ENCODE assay signal across 18 mouse cellular contexts in the genomic region with DNA sequence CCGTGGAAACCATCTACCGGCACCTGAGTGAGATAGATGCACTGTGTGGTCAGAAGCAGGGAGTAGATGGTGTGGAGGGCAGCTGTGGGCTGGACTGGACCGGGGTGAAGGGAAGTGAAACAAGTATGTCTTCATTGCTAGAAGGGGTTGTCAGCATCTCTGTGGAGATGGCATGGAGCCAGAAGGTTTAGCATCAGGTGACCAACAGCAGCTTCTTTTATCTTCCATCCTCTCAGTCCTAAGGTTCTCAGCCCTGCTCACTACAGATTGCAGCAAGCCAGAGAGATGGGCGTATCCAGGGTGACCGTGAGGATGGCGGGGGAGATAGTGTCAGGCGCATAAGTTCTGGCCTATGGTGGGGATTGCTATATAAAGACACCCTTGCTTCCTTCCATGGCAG. TPM values are rescaled to one million over a fixed set of nuclear protein-coding genes. Genes with fewer than 3 reads are reported as not detected.
DNase-seq lines count a peak whose midpoint lies in the region; ATAC-seq and TF ChIP-seq lines count a peak whose summit lies in the region.
"Had no signal": no experiment of that assay in that cellular context is flagged by ENCODE, and none has a peak within 500 bp of the region (broad histone marks: within the 10 kb centered on the region; RNA-seq: fewer than 3 reads in every experiment).

No protein-coding gene starts in this region.

- H3K4me1 ChIP-seq in kidney, adult 2 months (ENCODE audit: control insufficient read depth, insufficient read depth, low read length): no peaks in the 10 kb centered on the region
- peaks cover 15% of the 10 kb centered on the region for H3K4me1 ChIP-seq in liver, embryonic 13.5 days (replicated peaks)
- no peaks in the 10 kb centered on the region for H3K4me1 ChIP-seq in neural tube, embryonic 15.5 days
- H3K4me1 ChIP-seq in thymus, adult 2 months (replicated peaks; ENCODE audit: control insufficient read depth, insufficient read depth, low read length): no peaks in the 10 kb centered on the region
- H3K4me1 ChIP-seq: embryonic facial prominence, embryonic 13.5 days; hindbrain, embryonic 12.5 days had no signal

- no peaks in the 10 kb centered on the region for H3K27me3 ChIP-seq in kidney, adult 2 months (replicated peaks; ENCODE audit: control insufficient read depth, insufficient read depth, low read length)
- no peaks in the 10 kb centered on the region for H3K27me3 ChIP-seq in liver, embryonic 13.5 days
- no peaks in the 10 kb centered on the region for H3K27me3 ChIP-seq in neural tube, embryonic 15.5 days (replicated peaks)
- no peaks in the 10 kb centered on the region for H3K27me3 ChIP-seq in thymus, adult 2 months (ENCODE audit: control insufficient read depth, insufficient read depth, low read length)
- H3K27me3 ChIP-seq: embryonic facial prominence, embryonic 13.5 days; hindbrain, embryonic 12.5 days had no signal

- WGBS in kidney, adult 2 months: 95% methylated on average over 7 of the region's 7 CpGs
- 53% methylated on average over 7 of the region's 7 CpGs for WGBS in liver, embryonic 13.5 days (ENCODE audit: insufficient replicate concordance)
- 96% methylated on average over 7 of the region's 7 CpGs for WGBS in neural tube, embryonic 15.5 days
- WGBS in thymus, adult 2 months: 90% methylated on average over 7 of the region's 7 CpGs

- H3K27ac ChIP-seq in kidney, adult 2 months (ENCODE audit: insufficient read depth, low read depth, low read length): no peak overlapping the region
- H3K27ac ChIP-seq in liver, embryonic 13.5 days: no peak overlapping the region
- no peak overlapping the region for H3K27ac ChIP-seq in neural tube, embryonic 15.5 days (replicated peaks)
- no peak overlapping the region for H3K27ac ChIP-seq in thymus, adult 2 months (ENCODE audit: control insufficient read depth, insufficient read depth, low read length)
- H3K27ac ChIP-seq: embryonic facial prominence, embryonic 13.5 days; hindbrain, embryonic 12.5 days had no signal

- no peak overlapping the region for H3K4me2 ChIP-seq in liver, embryonic 13.5 days
- no peak overlapping the region for H3K4me2 ChIP-seq in neural tube, embryonic 15.5 days
- H3K4me2 ChIP-seq: embryonic facial prominence, embryonic 13.5 days; hindbrain, embryonic 12.5 days had no signal

- TF ChIP-seq CTCF in kidney, adult 2 months (conservative IDR thresholded peaks at IDR 0.05; ENCODE audit: insufficient read depth, insufficient read length, low read depth, low read length): no peak
- TF ChIP-seq CTCF in thymus, adult 2 months (IDR thresholded peaks at IDR 0.05; ENCODE audit: borderline replicate concordance, control insufficient read depth, extremely low read depth, insufficient read depth, low read length, poor library complexity): no peak

- DNase-seq in kidney, adult 2 months: peak; percentile 14
- DNase-seq in kidney, postnatal 25 days: no peak
- peak; percentile 39 for DNase-seq in brain, adult 2 months (ENCODE audit: low read depth, low spot score)
- DNase-seq in liver, embryonic 13.5 days: peak; percentile 70
- DNase-seq in spleen, postnatal 10 days (ENCODE audit: low spot score in 2 of 2): peak; percentile 14 to 65
- no peak for DNase-seq in thymus, adult 2 months
- no peak for DNase-seq in right cerebral cortex, postnatal 14 days
- DNase-seq: adrenal gland, postnatal 25 days; cerebellum, adult 9-10 months; lung, postnatal 14 days; thymus, postnatal 4 days had no signal

- no peaks in the 10 kb centered on the region for H3K9me3 ChIP-seq in liver, embryonic 13.5 days (replicated peaks)
- H3K9me3 ChIP-seq in neural tube, embryonic 15.5 days (replicated peaks): no peaks in the 10 kb centered on the region
- H3K9me3 ChIP-seq: embryonic facial prominence, embryonic 13.5 days; hindbrain, embryonic 12.5 days had no signal

- 0 out of 2 replicates have a peak overlapping the region, but pooled peaks have one; percentile 5 for H3K9ac ChIP-seq in liver, embryonic 13.5 days
- H3K9ac ChIP-seq in neural tube, embryonic 15.5 days (replicated peaks): no peak overlapping the region
- H3K9ac ChIP-seq: embryonic facial prominence, embryonic 13.5 days; hindbrain, embryonic 12.5 days had no signal

- peak; percentile 92 for ATAC-seq in liver, embryonic 13.5 days (ENCODE audit: low read depth)
- ATAC-seq in neural tube, embryonic 15.5 days (ENCODE audit: low FRiP score): no peak
- ATAC-seq: CD4-positive, CD25-positive, alpha-beta regulatory T cell, adult 4 months; forebrain, embryonic 16.5 days; intestine, postnatal 0 days; midbrain, embryonic 16.5 days had no signal

- H3K36me3 ChIP-seq in kidney, adult 2 months (ENCODE audit: control insufficient read depth, insufficient read depth, low read length): no peaks in the 10 kb centered on the region
- H3K36me3 ChIP-seq in liver, embryonic 13.5 days: peaks cover 48% of the 10 kb centered on the region
- H3K36me3 ChIP-seq in neural tube, embryonic 15.5 days: no peaks in the 10 kb centered on the region; the same call in 1 of the 2 replicates
- H3K36me3 ChIP-seq in thymus, adult 2 months (ENCODE audit: control insufficient read depth, insufficient read depth, low read length): no peaks in the 10 kb centered on the region

- H3K4me3 ChIP-seq in kidney, adult 2 months (ENCODE audit: insufficient read depth, low read depth, low read length): no peak overlapping the region
- H3K4me3 ChIP-seq in liver, embryonic 13.5 days (replicated peaks): no peak overlapping the region
- H3K4me3 ChIP-seq in neural tube, embryonic 15.5 days (replicated peaks): no peak overlapping the region
- no peak overlapping the region for H3K4me3 ChIP-seq in thymus, adult 2 months (ENCODE audit: control insufficient read depth, insufficient read depth, low read length)
- H3K4me3 ChIP-seq: embryonic facial prominence, embryonic 13.5 days; hindbrain, embryonic 12.5 days had no signal

- TF ChIP-seq POLR2A in kidney, adult 2 months (IDR thresholded peaks at IDR 0.05; ENCODE audit: low read depth, low read length): no peak
- TF ChIP-seq POLR2A in thymus, adult 2 months (IDR thresholded peaks at IDR 0.05; ENCODE audit: control insufficient read depth, extremely low read depth, insufficient read depth, low read length, poor library complexity): no peak

RNA-seq across cellular contexts. Expression of a gene that starts 25.2 kb away (rescaled TPM):
- 4.0 and 4.1 TPM in 2 replicates for polyA plus RNA-seq in kidney, adult 2 months (2012; rRNA removed)
- polyA plus RNA-seq in liver, embryonic 13.5 days (2015; fragmentation: Nextera tagmentation; extraction: Ambion mirVana): 2.3 and 3.3 TPM in 2 replicates
- 6.6 and 8.4 TPM in 2 replicates for polyA plus RNA-seq in neural tube, embryonic 15.5 days (2015; fragmentation: Nextera tagmentation; extraction: Ambion mirVana)
- 3.0 and 3.3 TPM in 2 replicates for polyA plus RNA-seq in thymus, adult 2 months (2012; rRNA removed)

Comparison
In these comparisons a context has a peak if more than half of its experiments do, and no peak if none do; other contexts are left out.
1. DNase-seq: peak in kidney, adult 2 months (single experiment), brain, adult 2 months (single experiment), liver, embryonic 13.5 days (single experiment) and spleen, postnatal 10 days (2 of 2); none in kidney, postnatal 25 days (0 of 2), thymus, adult 2 months (single experiment) and right cerebral cortex, postnatal 14 days (single experiment).